Mouse (Mus musculus) testis, adult 2 months (tissue): ENCODE measurements around the gene Erv3.

Experiments
- CTCF ChIP-seq: fragments of 200-500 bp; IDR thresholded peaks from 2 replicates; pipeline ENCODE4 v1.5.1; 2012; ENCODE audit warnings: low read depth, mild to moderate bottlenecking, inconsistent platforms, low read length, moderate library complexity; ENCODE audit not compliant: control insufficient read depth, insufficient read depth, insufficient replicate concordance
- POLR2A ChIP-seq: fragments of 200-500 bp; IDR thresholded peaks from 2 replicates; pipeline ENCODE4 v1.6.1; 2012; ENCODE audit warnings: low read depth, mild to moderate bottlenecking, inconsistent platforms, low read length, moderate library complexity; ENCODE audit not compliant: control insufficient read depth

DNA sequence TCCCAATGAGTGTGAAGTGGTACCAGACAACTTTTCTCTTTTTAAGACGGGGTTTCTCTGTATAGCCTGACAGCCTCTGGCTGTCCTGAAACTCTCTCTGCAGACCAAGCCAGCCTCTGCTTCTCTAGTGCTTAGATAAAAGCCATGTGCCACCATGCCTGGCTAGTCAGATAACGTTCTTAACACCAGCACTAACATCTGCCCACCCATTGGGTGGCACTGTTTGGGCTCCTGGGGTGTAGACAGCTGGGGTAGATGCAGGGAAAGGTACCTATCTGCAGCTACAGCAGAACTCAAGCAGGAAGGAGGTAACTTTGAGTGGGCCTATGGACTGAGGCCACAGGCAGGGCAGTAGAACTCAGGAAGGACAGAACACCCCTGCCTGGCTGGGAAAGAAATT, 34.0 kb downstream of the Erv3 start:
- no peak for TF ChIP-seq POLR2A
- no peak for TF ChIP-seq CTCF
